Comparison of ENCODE assay signal across 17 mouse cellular contexts in the genomic region with DNA sequence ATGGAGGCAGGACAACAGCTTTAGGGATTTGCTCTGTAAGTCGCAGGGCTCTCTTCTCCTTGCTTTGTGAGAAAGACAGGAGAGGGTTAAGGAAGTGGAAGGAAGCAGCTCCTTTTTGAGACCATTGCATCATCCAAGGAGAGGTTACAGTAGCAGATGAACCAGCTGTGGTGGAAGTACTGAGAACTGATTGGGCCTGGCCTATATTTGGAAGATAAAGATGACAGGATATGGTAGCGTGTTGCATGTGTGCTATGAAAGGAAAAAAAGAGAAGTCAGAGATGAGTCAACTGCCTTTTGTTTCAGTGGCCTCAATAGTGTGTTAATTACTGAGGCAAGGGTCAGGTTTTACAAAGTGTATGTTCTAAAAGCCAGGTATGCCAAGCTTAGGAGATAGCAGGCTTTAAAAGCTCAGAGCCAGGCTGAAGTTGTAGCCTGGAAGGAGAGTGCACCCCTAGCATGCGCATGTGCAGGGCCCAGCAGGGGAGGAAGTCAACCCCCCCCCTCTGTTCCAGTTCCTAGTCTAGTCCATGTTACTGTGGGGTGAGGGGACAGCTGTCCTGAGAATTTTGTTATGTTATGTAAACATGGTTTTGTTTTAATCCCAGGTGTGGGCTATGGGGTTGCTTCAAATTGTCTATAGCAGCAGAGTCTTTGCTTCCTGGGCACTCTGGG. TPM values are rescaled to one million over a fixed set of nuclear protein-coding genes. Genes with fewer than 3 reads are reported as not detected.
DNase-seq lines count a peak whose midpoint lies in the region; ATAC-seq and TF ChIP-seq lines count a peak whose summit lies in the region.
"Had no signal": no experiment of that assay in that cellular context is flagged by ENCODE, and none has a peak within 500 bp of the region (broad histone marks: within the 10 kb centered on the region; RNA-seq: fewer than 3 reads in every experiment).

No protein-coding gene starts in this region.

- no peaks in the 10 kb centered on the region for H3K79me3 ChIP-seq in C2C12 (ENCODE audit: low read depth)

- no peak overlapping the region for H3ac ChIP-seq in C2C12 (ENCODE audit: control insufficient read depth, insufficient read length, low read depth)

- no peaks in the 10 kb centered on the region for H3K36me3 ChIP-seq in kidney, postnatal 0 days (ENCODE audit: insufficient read depth, low read length)
- no peaks in the 10 kb centered on the region for H3K36me3 ChIP-seq in C2C12 (ENCODE audit: control insufficient read depth, insufficient read depth)
- H3K36me3 ChIP-seq: heart, embryonic 13.5 days; limb, embryonic 13.5 days; neural tube, embryonic 13.5 days had no signal

- no peak for ATAC-seq in kidney, postnatal 0 days (replicated peaks; ENCODE audit: low FRiP score, low read depth)
- peak; percentile 83 for ATAC-seq in monocyte, adult 5-6 weeks (replicated peaks; ENCODE audit: insufficient number of reproducible peaks, low FRiP score, low TSS enrichment, poor library complexity, severe bottlenecking)
- ATAC-seq in cerebellum, adult (ENCODE audit: insufficient number of reproducible peaks, low FRiP score, low TSS enrichment) = no peak
- ATAC-seq: activated CD4-positive, CD25-positive, alpha-beta regulatory T cell, adult 4 months; hindbrain, postnatal 0 days had no signal

- no peak overlapping the region for H3K4me3 ChIP-seq in kidney, postnatal 0 days (replicated peaks; ENCODE audit: low read depth, low read length)
- H3K4me3 ChIP-seq in C2C12 (ENCODE audit: insufficient read depth, poor library complexity, severe bottlenecking) = no peak overlapping the region
- no peak overlapping the region for H3K4me3 ChIP-seq in bone marrow, adult 2 months (replicated peaks; ENCODE audit: control insufficient read depth, low read depth, low read length)
- H3K4me3 ChIP-seq: heart, embryonic 13.5 days; limb, embryonic 13.5 days; neural tube, embryonic 13.5 days had no signal

- no peak for TF ChIP-seq CTCF in kidney, postnatal 0 days (IDR thresholded peaks at IDR 0.05; ENCODE audit: low read depth)
- no peak for TF ChIP-seq CTCF in C2C12 (IDR thresholded peaks at IDR 0.05; ENCODE audit: control insufficient read depth, insufficient read depth, insufficient read length)
- TF ChIP-seq CTCF in bone marrow, adult 2 months (IDR thresholded peaks at IDR 0.05; ENCODE audit: control insufficient read depth, insufficient read depth, low read length) = no peak

- H3K79me2 ChIP-seq in C2C12 (ENCODE audit: control insufficient read depth, insufficient read depth) = no peaks in the 10 kb centered on the region

- H3K27me3 ChIP-seq in kidney, postnatal 0 days (ENCODE audit: insufficient read depth, low read length) = no peaks in the 10 kb centered on the region
- no peaks in the 10 kb centered on the region for H3K27me3 ChIP-seq in C2C12 (ENCODE audit: control insufficient read depth, insufficient read depth, insufficient read length)
- H3K27me3 ChIP-seq: heart, embryonic 13.5 days; limb, embryonic 13.5 days; neural tube, embryonic 13.5 days had no signal

- H3K4me1 ChIP-seq in kidney, postnatal 0 days (replicated peaks; ENCODE audit: insufficient read depth, low read length) = no peaks in the 10 kb centered on the region
- H3K4me1 ChIP-seq in bone marrow, adult 2 months (ENCODE audit: control insufficient read depth, insufficient read depth, low read length) = peaks cover 6% of the 10 kb centered on the region
- H3K4me1 ChIP-seq: limb, embryonic 13.5 days; neural tube, embryonic 13.5 days had no signal

- 73% methylated on average over 3 of the region's 3 CpGs for WGBS in kidney, postnatal 0 days
- WGBS in bone marrow, adult 2 months = 33% methylated on average over 3 of the region's 3 CpGs

- no peak overlapping the region for H3K9ac ChIP-seq in kidney, postnatal 0 days (ENCODE audit: low read depth, low read length)
- H3K9ac ChIP-seq: heart, embryonic 13.5 days; limb, embryonic 13.5 days; neural tube, embryonic 13.5 days had no signal

- no peak overlapping the region for H3K4me2 ChIP-seq in kidney, postnatal 0 days (ENCODE audit: low read length)
- H3K4me2 ChIP-seq: heart, embryonic 13.5 days; limb, embryonic 13.5 days; midbrain, embryonic 11.5 days; neural tube, embryonic 13.5 days had no signal

- peak; percentile 44 for DNase-seq in kidney, postnatal 0 days (ENCODE audit: low spot score)
- DNase-seq in kidney, adult 11 months = no peak
- DNase-seq in adrenal gland, adult 8-10 months = no peak
- DNase-seq: cerebellum, postnatal 25 days; kidney, postnatal 25 days; layer of hippocampus, postnatal 36 days; thymus, postnatal 36 days had no signal

- TF ChIP-seq POLR2A in bone marrow, adult 2 months (IDR thresholded peaks at IDR 0.05; ENCODE audit: borderline replicate concordance, control insufficient read depth, low read depth, low read length) = no peak

- H3K9me3 ChIP-seq in kidney, postnatal 0 days (replicated peaks; ENCODE audit: low read length) = no peaks in the 10 kb centered on the region
- H3K9me3 ChIP-seq: heart, embryonic 13.5 days; neural tube, embryonic 13.5 days had no signal

- no peak overlapping the region for H3K27ac ChIP-seq in kidney, postnatal 0 days
- peak overlapping the region; percentile 69 for H3K27ac ChIP-seq in bone marrow, adult 2 months (ENCODE audit: control insufficient read depth, insufficient read depth, low read depth, low read length, poor library complexity)
- H3K27ac ChIP-seq: heart, embryonic 13.5 days; hindbrain, postnatal 0 days; limb, embryonic 13.5 days; neural tube, embryonic 13.5 days had no signal

TF ChIP-seq in C2C12, 6 proteins besides CTCF, POLR2A, EP300 and RAD21:
- TF ChIP-seq MYOD1 (IDR thresholded peaks at IDR 0.05; ENCODE audit: control insufficient read depth, insufficient read length, low read depth) (no peak), FOSL1 (IDR thresholded peaks at IDR 0.05; ENCODE audit: insufficient read depth, low read length, poor library complexity, severe bottlenecking) (no peak), CEBPB (IDR thresholded peaks at IDR 0.05; ENCODE audit: low read depth) (peak; percentile 31)
TF ChIP-seq in C2C12: peak in this region for 1.

RNA-seq across cellular contexts. Expression of gene P4ha2, which starts 50.0 kb away (rescaled TPM):
- 11.2 and 13.9 TPM in 2 replicates for polyA plus RNA-seq in kidney, postnatal 0 days (2015; fragmentation: Nextera tagmentation; extraction: Ambion mirVana)
- polyA plus RNA-seq in C2C12 (2012; fragmentation: generic; extraction: Trizol) = 26.4 TPM
- polyA plus RNA-seq in bone marrow, adult 2 months (2011; ENCODE audit: insufficient read depth, insufficient read length, low replicate concordance, missing spikeins) = 5.1 and 9.4 TPM in 2 replicates
- not detected in 3 replicates for total RNA-seq in monocyte, adult 5-6 weeks (2017)
- total RNA-seq in adrenal gland, adult 8-10 months (2022) = 10 to 100 TPM; 29.1 to 52.2 (median 44.5) TPM
- polyA plus RNA-seq: activated CD4-positive, CD25-positive, alpha-beta regulatory T cell, adult 4 months had no signal
